Mouse (Mus musculus) small intestine, adult 2 months (tissue): ENCODE results near the gene Hexdc. TPM values are rescaled to one million over a fixed set of nuclear protein-coding genes. Genes with fewer than 3 reads are reported as not detected.

Experiments used
- H3K27ac ChIP-seq: fragments of 200-500 bp; 2 replicates; pipeline ENCODE4 v1.5.1; 2012; ENCODE audit warnings: low read depth, low read length, control low read depth, inconsistent platforms; ENCODE audit not compliant: insufficient read depth
- H3K27me3 ChIP-seq: fragments of 200-500 bp; 2 replicates; pipeline ENCODE4 v1.6.1; 2012; ENCODE audit warnings: mild to moderate bottlenecking, moderate library complexity, low read length, inconsistent platforms; ENCODE audit not compliant: control insufficient read depth, insufficient read depth
- H3K36me3 ChIP-seq: fragments of 200-500 bp; 2 replicates; pipeline ENCODE4 v1.6.1; 2012; ENCODE audit warnings: mild to moderate bottlenecking, low read length, control low read depth, inconsistent platforms; ENCODE audit not compliant: control insufficient read depth, insufficient read depth
- H3K4me1 ChIP-seq: fragments of 200-500 bp; 2 replicates; pipeline ENCODE4 v1.6.1; 2012; ENCODE audit warnings: low read length, inconsistent platforms, mixed read lengths; ENCODE audit not compliant: control insufficient read depth, insufficient read depth, insufficient read length
- H3K4me3 ChIP-seq: fragments of 200-500 bp; 2 replicates; pipeline ENCODE4 v1.5.1; 2012; ENCODE audit warnings: low read depth, mild to moderate bottlenecking, control low read depth, inconsistent platforms, low read length, moderate library complexity
- CTCF ChIP-seq: fragments of 200-500 bp; IDR thresholded peaks from 2 replicates; pipeline ENCODE4 v1.5.1; 2012; ENCODE audit warnings: low read depth, mild to moderate bottlenecking, control low read depth, inconsistent platforms, low read length, moderate library complexity, mixed read lengths; ENCODE audit not compliant: insufficient replicate concordance, insufficient read length; ENCODE audit errors: extremely low read depth
- POLR2A ChIP-seq: fragments of 200-500 bp; IDR thresholded peaks from 2 replicates; pipeline ENCODE4 v1.6.1; 2012; ENCODE audit warnings: low read depth, mild to moderate bottlenecking, control low read depth, inconsistent platforms, low read length, moderate library complexity
- WGBS: fragments of 180-500 bp; shearing (Covaris S2); methylation state at CpG from one replicate; pipeline ENCODE4 v1.1.7; 2018; 5-methylcytosine and 5-hydroxymethylcytosine counted together
- polyA plus RNA-seq: library from polyadenylated mRNA; depleted of rRNA; stranded (reverse); fragments of >200 nt; gene quantifications from 2 replicates; pipeline ENCODE4 v1.2.3, GENCODE M21; 2012; rRNA removed

The Hexdc gene
- polyA plus RNA-seq, 1 experiment, result 27.9 TPM

DNA sequence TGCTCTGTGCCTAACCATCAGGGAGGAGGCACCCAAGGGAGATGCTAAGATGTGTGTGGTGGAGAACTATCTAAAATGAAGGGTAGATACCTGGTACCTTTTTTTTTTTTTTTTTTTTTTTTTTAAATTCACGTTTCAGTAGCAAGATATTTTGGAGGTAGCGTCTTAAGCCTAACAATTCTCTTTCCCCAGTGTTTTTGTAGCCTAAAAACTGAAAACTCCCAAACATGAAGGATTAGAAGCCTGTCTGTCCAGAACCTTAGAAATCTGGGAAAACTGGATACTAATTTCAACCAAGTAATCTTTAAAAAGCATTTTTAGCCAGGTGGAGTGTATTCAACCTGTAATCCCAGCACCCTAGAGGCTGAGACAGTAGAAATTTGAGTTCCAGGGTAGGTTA lies 56.8 kb downstream of the Hexdc start:
- H3K27ac ChIP-seq, result no peak overlapping the region

More for the DNA sequence above, 56.8 kb downstream of the Hexdc start:
- Histone ChIP-seq H3K4me3 (peak overlapping the region; percentile 80), H3K27me3 (no peaks in the 10 kb centered on the region), H3K36me3 (no peaks in the 10 kb centered on the region; the same call in none of the 2 replicates), H3K4me1 (no peaks in the 10 kb centered on the region; the same call in 1 of the 2 replicates)
- 43% methylated on average over 2 of the region's 2 CpGs for WGBS
- TF ChIP-seq POLR2A, result no peak
- no peak for TF ChIP-seq CTCF

Other genes with a start within 250 kb of the Hexdc start
- gene Csnk1d, start 213.1 kb upstream of the Hexdc start, polyA plus RNA-seq, result 26.5 and 60.8 TPM in 2 replicates
- gene Cd7, start 165.0 kb upstream of the Hexdc start, polyA plus RNA-seq, result 41.0 and 57.7 TPM in 2 replicates
- gene Sectm1b, start 140.9 kb upstream of the Hexdc start, polyA plus RNA-seq, result 152 and 325 TPM in 2 replicates
- gene Sectm1a, start 123.2 kb upstream of the Hexdc start, polyA plus RNA-seq, result 1.4 and 4.1 TPM in 2 replicates
- 0.05 TPM in 1 of 2 replicates, not detected in the other for gene Tex19.2, start 85.8 kb upstream of the Hexdc start, polyA plus RNA-seq
- not detected in 2 replicates for gene Tex19.1, start 58.3 kb upstream of the Hexdc start, polyA plus RNA-seq
- gene Uts2r, start 44.2 kb upstream of the Hexdc start, polyA plus RNA-seq, result not detected in 2 replicates
- 8.6 and 13.1 TPM in 2 replicates for gene Ogfod3, start 278 bp downstream of the Hexdc start, polyA plus RNA-seq
- 16.4 and 20.8 TPM in 2 replicates for gene Cybc1, start 24.9 kb downstream of the Hexdc start, polyA plus RNA-seq
- 15.3 and 23.9 TPM in 2 replicates for gene Narf, start 32.8 kb downstream of the Hexdc start, polyA plus RNA-seq
- 22.4 and 23.6 TPM in 2 replicates for gene Foxk2, start 55.6 kb downstream of the Hexdc start, polyA plus RNA-seq
- 17.6 and 26.4 TPM in 2 replicates for gene Wdr45b, start 150.0 kb downstream of the Hexdc start, polyA plus RNA-seq
- 0.51 and 1.1 TPM in 2 replicates for gene Rab40b, start 183.8 kb downstream of the Hexdc start, polyA plus RNA-seq
- 1.3 and 1.9 TPM in 2 replicates for gene Fn3krp, start 217.0 kb downstream of the Hexdc start, polyA plus RNA-seq
- 0.95 and 1.0 TPM in 2 replicates for gene Fn3k, start 230.5 kb downstream of the Hexdc start, polyA plus RNA-seq
- 23.2 and 45.7 TPM in 2 replicates for gene Tbcd, start 247.5 kb downstream of the Hexdc start, polyA plus RNA-seq